Mouse (Mus musculus) kidney, adult 9 months (tissue): ENCODE results near the gene Osbp.

ENCODE experiments used
- DNase-seq: peaks from one replicate; pipeline ENCODE4 v3.0.0; 2022

Osbp gene

DNA sequence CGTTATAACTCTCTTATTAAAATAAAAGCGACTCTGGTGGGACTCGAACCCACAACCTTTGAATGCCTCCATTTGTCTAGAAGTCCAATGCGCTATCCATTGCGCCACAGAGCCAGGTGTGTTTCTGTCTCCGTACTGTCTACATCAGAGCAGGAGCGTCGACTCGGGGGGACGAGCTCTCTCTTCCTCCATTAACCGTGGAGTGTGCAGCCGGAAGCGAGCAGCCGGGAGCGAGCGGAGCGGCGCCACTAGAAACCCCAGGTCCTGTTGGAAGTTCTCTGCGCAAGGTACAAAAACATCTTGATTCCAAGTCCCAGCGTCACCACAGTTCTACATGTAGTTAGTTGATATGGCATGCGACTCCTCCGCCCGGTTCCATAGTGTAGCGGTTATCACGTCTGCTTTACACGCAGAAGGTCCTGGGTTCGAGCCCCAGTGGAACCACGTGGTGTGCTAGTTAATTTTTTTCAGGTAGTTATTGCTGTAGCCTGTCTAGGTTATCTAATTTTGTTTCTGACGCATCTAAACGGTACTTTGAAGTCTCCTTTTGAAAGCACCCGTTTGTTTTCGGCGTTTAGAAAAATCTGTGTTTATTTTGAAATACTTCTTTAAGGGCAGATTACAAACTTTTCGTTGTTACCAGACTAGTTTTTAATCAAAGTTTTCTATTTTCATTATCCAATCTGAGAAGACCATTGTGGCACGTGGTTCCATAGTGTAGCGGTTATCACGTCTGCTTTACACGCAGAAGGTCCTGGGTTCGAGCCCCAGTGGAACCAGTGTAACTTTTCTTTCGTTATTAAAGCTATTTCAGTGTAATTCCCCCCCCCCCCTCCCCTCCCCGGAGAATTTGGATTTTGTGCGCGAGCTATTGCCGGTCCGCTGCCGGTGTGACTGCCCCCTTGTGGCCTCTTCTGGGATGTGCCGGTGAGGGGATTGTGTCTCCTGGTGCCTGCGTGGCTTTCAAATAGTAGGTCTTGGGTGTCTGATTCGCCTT lies 46.1 kb downstream of the Osbp start:
- peak; percentile 92 for DNase-seq

- DNase-seq, result no peak
These were observed 46.9 kb downstream of the Osbp start for GRCm38 (mm10) chr19:12012615-12013014.

DNA sequence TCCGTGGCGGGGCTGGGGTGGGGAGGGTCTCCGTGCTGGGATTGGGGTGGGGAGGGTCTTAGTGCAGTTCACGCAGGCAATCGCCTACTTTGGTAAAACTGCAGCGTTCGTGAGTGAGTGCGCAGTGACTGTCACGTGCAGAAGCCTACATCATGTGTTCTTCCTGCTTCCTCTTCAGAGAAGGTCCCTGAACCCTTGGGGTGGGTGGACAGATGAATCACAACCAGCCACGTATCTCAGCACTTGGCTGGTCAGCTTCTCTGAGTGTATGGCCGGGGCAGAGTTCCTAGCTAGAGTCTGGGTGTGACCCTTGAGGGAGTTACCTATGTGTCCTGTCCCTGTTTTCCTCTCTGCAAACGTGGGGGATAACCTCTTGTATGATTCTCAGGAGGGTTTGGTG lies 47.5 kb downstream of the Osbp start:
- peak; percentile 65 for DNase-seq

GRCm38 (mm10) chr19:12015708-12016107 lies 50.0 kb downstream of the Osbp start:
- no peak for DNase-seq

GRCm38 (mm10) chr19:12016192-12016591 lies 50.5 kb downstream of the Osbp start:
- no peak for DNase-seq

GRCm38 (mm10) chr19:12024149-12024548 lies 58.4 kb downstream of the Osbp start:
- no peak for DNase-seq

DNA sequence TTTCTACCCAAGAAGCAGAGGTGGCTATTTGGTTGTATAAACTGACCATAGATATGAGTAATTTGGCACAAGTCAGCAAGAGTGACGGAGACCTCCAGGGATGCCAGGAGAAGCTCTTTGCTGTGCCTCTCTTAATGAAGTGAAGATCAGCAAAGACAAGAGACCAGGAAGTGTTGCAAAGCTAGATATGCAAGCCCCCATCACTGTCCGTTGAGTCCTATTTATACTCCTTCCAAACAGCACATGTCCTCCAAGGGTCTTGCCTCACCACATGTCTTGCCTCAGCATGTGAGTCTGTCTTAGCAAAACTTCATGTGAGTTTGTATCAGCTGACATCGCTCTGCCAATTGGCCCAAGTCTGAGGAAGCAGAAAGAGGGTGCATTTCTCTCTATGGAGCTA lies 59.6 kb downstream of the Osbp start:
- DNase-seq, result no peak

GRCm38 (mm10) chr19:12026606-12027005 lies 60.9 kb downstream of the Osbp start:
- no peak for DNase-seq

DNA sequence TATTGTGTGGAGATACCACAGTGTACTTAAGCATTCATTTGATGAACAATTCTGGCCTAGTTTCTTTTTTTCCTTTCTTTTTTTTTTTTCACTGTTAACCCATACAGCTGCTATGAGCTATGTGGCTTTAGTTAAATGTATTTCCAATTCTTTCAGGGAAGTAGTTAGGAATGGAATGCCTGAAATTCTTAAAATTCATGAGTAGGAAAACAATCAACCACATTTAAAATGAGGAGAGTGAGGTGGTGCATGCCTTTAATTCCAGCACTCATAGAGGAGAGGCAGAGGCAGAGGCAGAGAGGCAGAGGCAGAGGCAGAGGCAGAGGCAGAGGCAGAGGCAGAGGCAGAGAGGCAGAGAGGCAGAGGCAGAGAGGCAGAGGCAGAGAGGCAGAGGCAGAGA lies 72.0 kb downstream of the Osbp start:
- no peak for DNase-seq

DNA sequence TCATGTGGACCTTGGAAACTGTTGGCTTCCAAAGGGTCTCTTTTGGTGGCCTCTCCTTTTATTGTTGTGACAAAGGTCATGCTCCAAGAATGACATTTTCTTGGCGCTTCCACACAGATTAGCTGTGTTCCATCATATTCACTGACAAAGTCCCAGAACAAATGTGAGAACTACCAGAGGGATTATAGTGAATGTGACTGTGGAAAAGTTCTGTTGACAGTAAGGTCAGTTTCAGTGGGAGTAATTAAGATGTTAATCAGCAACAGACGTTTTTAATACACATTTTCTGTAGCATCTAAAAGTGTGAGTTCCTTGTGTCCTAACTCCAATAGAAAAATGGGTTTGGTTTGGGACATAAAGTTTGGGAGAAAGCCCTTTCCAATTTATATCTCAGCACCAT lies 75.5 kb downstream of the Osbp start, which contains the start of gene Olfr1423:
Gene Olfr1423, minus strand, starts transcription at position 101 of the 400 bp plus-strand sequence.
- DNase-seq, result no peak

DNA sequence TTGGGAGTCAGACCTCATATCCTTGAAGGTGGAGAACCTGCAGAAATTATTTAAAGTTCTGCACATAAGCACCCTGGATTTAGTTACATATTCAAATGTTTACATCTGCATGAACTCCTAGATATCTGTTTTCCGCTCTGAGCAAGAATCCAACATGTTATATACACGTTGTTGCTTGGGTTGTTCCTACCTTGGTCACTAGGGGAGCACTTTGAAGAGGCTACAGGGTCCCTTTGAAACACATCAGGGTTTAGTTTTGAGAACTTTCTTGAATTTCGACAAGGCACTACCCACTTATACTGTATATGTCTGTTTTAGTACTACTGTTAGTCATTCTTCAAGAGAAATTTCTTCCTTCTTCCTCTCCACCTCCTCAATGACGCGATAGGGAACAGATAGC lies 77.4 kb downstream of the Osbp start:
- no peak for DNase-seq
